Mouse (Mus musculus) limb, embryonic 14.5 days (tissue): Measurements from ENCODE around the gene Sox5. TPM values are rescaled to one million over a fixed set of nuclear protein-coding genes. Genes with fewer than 3 reads are reported as not detected.

Experiments used
- ATAC-seq: fragments of 200-750 bp; cut with Nextera tagmentation; 2 replicates; pipeline ENCODE4 v1.8.0; 2017; ENCODE audit warnings: low read depth, moderate number of reproducible peaks, moderate TSS enrichment; ENCODE audit not compliant: low FRiP score
- DNase-seq: peaks from one replicate; pipeline ENCODE4 v3.0.0-alpha.2; 2015; ENCODE audit warnings: low spot score
- H3K27ac ChIP-seq: fragments of 300-500 bp; sonication (generic); replicated peaks from 2 replicates; pipeline ENCODE4 v1.5.1; 2014; ENCODE audit warnings: low read depth, mild to moderate bottlenecking, low read length, moderate library complexity, mixed read lengths
- H3K27me3 ChIP-seq: fragments of 300-500 bp; sonication (generic); 2 replicates; pipeline ENCODE4 v1.6.1; 2014; ENCODE audit warnings: low read length, mixed read lengths; ENCODE audit not compliant: control insufficient read depth, insufficient read depth
- H3K36me3 ChIP-seq: fragments of 300-500 bp; sonication (generic); 2 replicates; pipeline ENCODE4 v1.6.1; 2014; ENCODE audit warnings: mild to moderate bottlenecking, low read length, moderate library complexity, mixed read lengths; ENCODE audit not compliant: control insufficient read depth, insufficient read depth
- H3K4me1 ChIP-seq: fragments of 300-500 bp; sonication (generic); 2 replicates; pipeline ENCODE4 v1.6.1; 2014; ENCODE audit warnings: antibody characterized with exemption, low read length, mixed read lengths; ENCODE audit not compliant: control insufficient read depth, insufficient read depth
- H3K4me2 ChIP-seq: fragments of 300-500 bp; sonication (generic); replicated peaks from 2 replicates; pipeline ENCODE4 v1.6.1; 2014; ENCODE audit warnings: low read depth, mild to moderate bottlenecking, low read length, moderate library complexity; ENCODE audit not compliant: severe bottlenecking
- H3K4me3 ChIP-seq: fragments of 300-500 bp; sonication (generic); replicated peaks from 2 replicates; pipeline ENCODE4 v1.5.1; 2014; ENCODE audit warnings: low read length
- H3K9ac ChIP-seq: fragments of 300-500 bp; sonication (generic); 2 replicates; pipeline ENCODE4 v1.6.1; 2014; ENCODE audit warnings: mild to moderate bottlenecking, low read depth, low read length, moderate library complexity; ENCODE audit not compliant: severe bottlenecking
- H3K9me3 ChIP-seq: fragments of 300-500 bp; sonication (generic); 2 replicates; pipeline ENCODE4 v1.6.1; 2016; ENCODE audit warnings: low read length; ENCODE audit not compliant: control insufficient read depth
- POLR2A ChIP-seq: fragments of 200-500 bp; IDR thresholded peaks from 2 replicates; pipeline ENCODE4 v1.8.0; 2012; ENCODE audit warnings: inconsistent platforms, mild to moderate bottlenecking, moderate library complexity, borderline replicate concordance; ENCODE audit not compliant: insufficient read depth, insufficient read length; ENCODE audit errors: extremely low read depth
- WGBS: fragments of 180-500 bp; shearing (Covaris S2); extraction: QIAGEN DNeasy Blood & Tissue Kit; methylation state at CpG from one replicate; pipeline ENCODE4 v1.1.7; 2014; 5-methylcytosine and 5-hydroxymethylcytosine counted together
- polyA plus RNA-seq, 2 experiments: library from polyadenylated mRNA; depleted of rRNA in 1 of 2; stranded (reverse) in 1 of 2; unstranded in 1 of 2; fragments of >200 nt; fragmentation: Nextera tagmentation in 1 of 2; extraction: Ambion mirVana in 1 of 2; gene quantifications; 2 replicates each; pipeline versions ENCODE4 v1.2.1 to v1.2.3; 2012 to 2014

Gene Sox5
- polyA plus RNA-seq, 2 experiments = 20.6 to 32.8 TPM

DNA sequence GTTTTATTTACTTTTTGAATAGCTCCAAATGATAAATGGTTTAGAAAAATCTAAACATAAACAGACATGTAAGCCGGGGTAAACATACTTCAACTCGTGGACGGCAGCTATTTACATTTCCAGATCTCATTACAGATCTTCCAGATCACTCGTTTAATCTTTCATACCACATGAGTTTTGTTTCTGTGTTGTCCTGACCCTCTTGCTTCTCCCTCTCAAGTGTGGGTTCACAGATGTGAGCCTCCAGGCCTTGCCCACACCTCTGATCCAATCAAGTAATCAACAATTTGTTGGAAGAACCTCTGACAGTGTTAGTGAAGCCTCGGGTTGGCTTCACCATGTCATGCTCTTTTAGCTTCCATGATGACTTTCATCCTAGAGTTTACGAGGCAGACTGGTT is 903.3 kb downstream of the Sox5 start:
- H3K9me3 ChIP-seq = no peaks in the 10 kb centered on the region
- H3K4me2 ChIP-seq = no peak overlapping the region
- TF ChIP-seq POLR2A = no peak
- no peak for DNase-seq
- H3K4me1 ChIP-seq = no peaks in the 10 kb centered on the region
- WGBS = 88% methylated on average over 6 of the region's 6 CpGs
- H3K9ac ChIP-seq = no peak overlapping the region
- no peaks in the 10 kb centered on the region for H3K36me3 ChIP-seq
- H3K27me3 ChIP-seq = no peaks in the 10 kb centered on the region
- H3K4me3 ChIP-seq = no peak overlapping the region
- no peak for ATAC-seq
- no peak overlapping the region for H3K27ac ChIP-seq

DNA sequence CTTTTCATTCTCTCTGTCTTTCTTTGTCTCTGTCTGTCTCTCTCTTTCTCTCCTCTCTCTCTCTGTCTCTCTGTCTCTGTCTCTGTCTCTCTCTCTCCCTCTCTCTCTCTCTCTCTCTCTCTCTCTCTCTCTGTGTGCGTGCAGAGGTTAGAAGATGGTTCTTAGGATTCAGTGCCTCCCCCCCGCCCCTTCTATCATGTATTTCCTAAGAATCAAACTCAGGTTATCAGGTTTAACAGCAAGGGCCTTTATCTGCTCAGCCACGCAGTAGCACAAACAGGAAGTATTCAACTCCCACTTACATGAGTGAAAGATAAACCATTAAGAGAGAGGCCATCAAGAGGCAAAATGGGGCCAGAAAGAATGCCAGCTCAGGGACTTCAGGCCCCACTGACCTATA is 913.0 kb downstream of the Sox5 start:
- H3K9me3 ChIP-seq = no peaks in the 10 kb centered on the region
- DNase-seq = no peak
- WGBS = 83% methylated on average over 3 of the region's 3 CpGs
- ATAC-seq = no peak
- 0 out of 2 replicates have a peak, but pooled peaks cover 2% of the 10 kb centered on the region for H3K4me1 ChIP-seq
- H3K27me3 ChIP-seq = no peaks in the 10 kb centered on the region
- H3K27ac ChIP-seq = no peak overlapping the region
- no peak overlapping the region for H3K4me3 ChIP-seq
- no peak overlapping the region for H3K4me2 ChIP-seq
- TF ChIP-seq POLR2A = no peak
- no peak overlapping the region for H3K9ac ChIP-seq
- peaks cover 7% of the 10 kb centered on the region; the same call in 1 of the 2 replicates for H3K36me3 ChIP-seq

DNA sequence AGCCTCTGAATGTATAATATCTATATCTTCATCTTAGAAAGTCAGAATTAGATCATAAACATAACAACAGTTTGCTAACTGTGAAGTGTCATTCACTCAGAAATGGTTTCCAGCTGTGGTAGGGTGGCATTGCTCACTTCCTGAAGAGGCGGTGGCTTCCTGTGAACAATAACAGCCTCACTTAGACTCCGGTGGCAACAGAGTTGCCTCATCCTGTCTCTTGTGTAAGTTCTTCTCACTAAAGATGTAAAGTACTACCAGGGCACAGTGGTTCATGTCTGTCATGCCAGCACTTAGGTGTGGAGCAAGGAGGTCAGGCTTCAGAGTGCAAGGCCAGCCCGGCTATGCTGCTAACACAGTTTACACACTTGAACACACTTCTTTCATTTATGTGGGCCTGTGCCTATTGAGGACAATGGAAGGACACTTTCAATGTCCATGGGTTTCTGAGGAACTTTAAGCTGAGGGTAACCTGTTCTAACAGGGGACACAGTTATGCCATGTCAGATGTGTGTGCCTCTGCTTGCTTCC is 913.6 kb downstream of the Sox5 start:
- Histone ChIP-seq H3K4me1 (0 out of 2 replicates have a peak, but pooled peaks cover 7% of the 10 kb centered on the region), H3K9me3 (no peaks in the 10 kb centered on the region), H3K36me3 (peaks cover 7% of the 10 kb centered on the region; the same call in 1 of the 2 replicates), H3K9ac (no peak overlapping the region), H3K4me2 (no peak overlapping the region), H3K27me3 (no peaks in the 10 kb centered on the region), H3K4me3 (no peak overlapping the region), H3K27ac (no peak overlapping the region; the same call in 1 of the 2 replicates)
- no peak for TF ChIP-seq POLR2A
- ATAC-seq (no peak), DNase-seq (no peak)
- WGBS = 67% methylated on average over 3 of the region's 3 CpGs

DNA sequence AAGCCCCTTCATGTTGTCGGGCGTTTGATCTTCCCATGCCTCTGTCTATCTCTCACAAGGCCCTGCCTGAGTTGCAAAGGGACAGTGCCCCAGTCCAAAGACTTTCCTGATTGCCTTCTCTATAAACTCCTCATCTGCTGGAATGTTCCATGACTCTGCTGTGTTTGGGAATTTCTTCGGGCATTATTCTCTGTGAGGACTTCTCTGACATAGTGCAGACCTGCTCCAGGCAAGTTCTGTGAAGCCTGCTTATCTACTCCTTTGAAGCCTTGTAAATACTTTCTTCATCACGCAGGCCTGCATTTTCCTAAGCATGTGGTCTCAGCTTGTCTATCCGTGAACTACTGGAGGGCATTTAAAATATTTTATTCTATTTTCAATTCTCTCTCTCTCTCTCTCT is 914.7 kb downstream of the Sox5 start:
- peaks cover 15% of the 10 kb centered on the region for H3K4me1 ChIP-seq
- H3K9me3 ChIP-seq = no peaks in the 10 kb centered on the region
- H3K9ac ChIP-seq = no peak overlapping the region
- ATAC-seq (no peak), DNase-seq (no peak)
- H3K27ac ChIP-seq = no peak overlapping the region
- H3K4me3 ChIP-seq = no peak overlapping the region
- no peak for TF ChIP-seq POLR2A
- peaks cover 2% of the 10 kb centered on the region; the same call in 1 of the 2 replicates for H3K27me3 ChIP-seq
- 25% methylated on average over 5 of the region's 5 CpGs for WGBS
- H3K36me3 ChIP-seq = peaks cover 7% of the 10 kb centered on the region; the same call in 1 of the 2 replicates
- no peak overlapping the region for H3K4me2 ChIP-seq

DNA sequence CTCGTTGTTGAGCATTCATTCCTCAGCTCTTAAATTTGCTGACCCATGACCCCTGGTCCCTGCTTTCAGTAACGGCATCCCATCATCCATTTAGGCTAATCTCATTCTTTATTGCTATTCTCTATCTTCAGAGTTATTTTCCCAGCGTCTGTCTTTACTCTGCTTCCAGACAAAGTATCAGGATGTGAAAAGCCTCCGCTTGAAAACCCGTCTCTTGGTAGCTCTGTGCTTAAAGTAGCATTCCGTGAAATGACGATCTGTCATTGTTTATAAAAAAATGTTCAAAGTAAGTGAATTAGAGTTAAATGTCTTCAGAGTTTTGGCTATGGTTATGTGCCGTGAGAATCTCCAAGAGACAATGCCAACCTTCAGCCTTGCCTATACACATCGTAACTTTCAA is 915.2 kb downstream of the Sox5 start:
- H3K9ac ChIP-seq = no peak overlapping the region
- H3K4me2 ChIP-seq = no peak overlapping the region
- H3K4me3 ChIP-seq = no peak overlapping the region
- H3K4me1 ChIP-seq = peaks cover 18% of the 10 kb centered on the region
- DNase-seq = no peak
- H3K9me3 ChIP-seq = no peaks in the 10 kb centered on the region
- TF ChIP-seq POLR2A = no peak
- H3K27me3 ChIP-seq = peaks cover 6% of the 10 kb centered on the region; the same call in 1 of the 2 replicates
- no peak for ATAC-seq
- peaks cover 7% of the 10 kb centered on the region; the same call in 1 of the 2 replicates for H3K36me3 ChIP-seq
- WGBS = 48% methylated on average over 9 of the region's 9 CpGs
- H3K27ac ChIP-seq = no peak overlapping the region

DNA sequence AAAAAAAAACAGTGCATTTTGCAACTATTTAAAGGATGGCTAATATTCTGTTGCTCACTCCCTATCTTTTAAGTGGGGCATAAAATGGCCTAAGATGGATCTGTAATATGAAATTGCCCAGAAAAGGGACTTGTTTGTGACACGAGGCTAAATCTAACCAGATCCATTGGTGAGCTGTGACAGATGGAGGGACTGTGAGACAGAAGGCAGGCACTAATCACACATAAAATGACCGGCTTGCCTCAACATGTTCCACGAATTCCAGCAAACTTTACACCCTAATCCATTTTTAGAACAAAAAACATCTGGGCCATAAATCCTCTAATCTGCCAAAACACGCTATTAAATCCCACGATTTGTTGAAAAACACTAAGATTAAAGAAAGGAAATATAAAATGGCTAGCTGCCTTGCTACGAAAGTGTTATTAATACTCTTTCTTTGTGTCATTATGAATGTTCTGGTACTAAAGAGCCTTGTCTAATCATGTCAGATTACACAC is 919.1 kb downstream of the Sox5 start:
- Histone ChIP-seq H3K27me3 (peaks cover 8% of the 10 kb centered on the region; the same call in 1 of the 2 replicates), H3K9ac (no peak overlapping the region), H3K27ac (0 out of 2 replicates have a peak overlapping the region, but pooled peaks have one; percentile 20), H3K4me3 (no peak overlapping the region), H3K4me2 (no peak overlapping the region), H3K36me3 (peaks cover 7% of the 10 kb centered on the region; the same call in 1 of the 2 replicates), H3K9me3 (no peaks in the 10 kb centered on the region), H3K4me1 (peaks cover 21% of the 10 kb centered on the region)
- 9% methylated on average over 6 of the region's 6 CpGs for WGBS
- DNase-seq (peak; percentile 54), ATAC-seq (0 out of 2 replicates have a peak, but pooled peaks have one; percentile 46)
- no peak for TF ChIP-seq POLR2A
